Mouse (Mus musculus): Measurements from ENCODE around the gene Ctdspl. TPM values are rescaled to one million over a fixed set of nuclear protein-coding genes. Genes with fewer than 3 reads are reported as not detected.

Gene Ctdspl
- total RNA-seq, 2 experiments from 2014 or later: 11.2 to 11.3 TPM

DNA sequence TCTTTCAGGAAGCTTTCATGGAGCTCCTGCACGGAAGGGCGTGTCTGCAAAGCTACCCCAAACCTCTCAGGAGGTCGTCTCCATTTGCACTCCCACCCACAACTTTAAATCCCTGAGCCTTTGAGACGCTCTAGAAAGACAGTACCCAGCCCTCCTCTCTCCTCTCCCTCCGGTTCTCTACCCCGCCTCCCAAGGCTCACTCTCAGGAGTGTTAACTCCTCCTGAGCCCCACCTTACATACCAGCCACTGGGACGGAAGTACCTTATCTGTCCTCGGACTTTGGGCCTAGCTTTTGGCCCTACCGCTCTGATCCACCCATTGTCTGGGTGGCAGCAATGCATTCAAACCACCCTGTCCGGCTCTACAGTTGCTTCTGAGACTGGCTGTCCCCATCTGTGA lies 157.7 kb downstream of the Ctdspl start:
- DNase-seq: no peak
- intact Hi-C loops (cut with DNase I): no loop called here

DNA sequence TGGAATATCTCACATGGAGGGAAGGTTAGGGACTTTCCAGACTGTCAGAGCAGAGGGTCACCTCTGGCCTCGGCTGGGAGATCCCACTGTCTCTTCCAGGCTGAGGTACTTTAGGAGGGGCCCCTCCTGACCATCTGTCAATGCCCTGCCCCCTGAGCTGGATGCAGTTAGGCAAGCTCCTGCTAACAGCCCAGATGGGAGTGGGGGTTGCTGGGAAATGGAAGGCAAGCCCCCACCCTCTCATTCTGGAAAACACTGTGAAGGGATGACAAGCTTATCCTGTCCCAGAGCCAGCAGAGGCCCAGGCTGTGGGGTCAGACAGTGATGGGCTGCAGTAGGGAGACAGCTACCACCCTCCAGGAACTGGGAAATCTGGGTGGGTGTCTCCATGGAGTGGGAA lies 160.2 kb downstream of the Ctdspl start:
- no peak for DNase-seq
- intact Hi-C loops (cut with DNase I): no loop called here

DNA sequence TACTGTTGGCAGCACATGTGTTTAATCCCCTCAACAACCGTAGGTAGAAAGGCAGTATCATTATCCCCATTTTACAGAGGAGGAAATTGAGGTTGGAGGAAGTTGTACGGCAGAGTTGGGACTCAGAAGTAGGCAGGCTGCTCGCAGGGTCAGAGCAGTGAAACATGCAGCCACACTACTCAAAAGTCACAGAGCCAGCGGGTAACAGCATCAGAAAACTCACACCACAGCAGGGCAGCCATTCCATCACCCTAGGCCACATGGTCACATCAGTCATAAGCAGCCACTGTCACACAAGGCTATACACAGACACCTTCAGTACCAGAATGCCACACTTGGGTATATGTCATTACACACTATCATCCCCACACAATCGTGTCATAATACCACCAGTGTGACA lies 161.1 kb downstream of the Ctdspl start:
- intact Hi-C loops (cut with DNase I): no loop called here

DNA sequence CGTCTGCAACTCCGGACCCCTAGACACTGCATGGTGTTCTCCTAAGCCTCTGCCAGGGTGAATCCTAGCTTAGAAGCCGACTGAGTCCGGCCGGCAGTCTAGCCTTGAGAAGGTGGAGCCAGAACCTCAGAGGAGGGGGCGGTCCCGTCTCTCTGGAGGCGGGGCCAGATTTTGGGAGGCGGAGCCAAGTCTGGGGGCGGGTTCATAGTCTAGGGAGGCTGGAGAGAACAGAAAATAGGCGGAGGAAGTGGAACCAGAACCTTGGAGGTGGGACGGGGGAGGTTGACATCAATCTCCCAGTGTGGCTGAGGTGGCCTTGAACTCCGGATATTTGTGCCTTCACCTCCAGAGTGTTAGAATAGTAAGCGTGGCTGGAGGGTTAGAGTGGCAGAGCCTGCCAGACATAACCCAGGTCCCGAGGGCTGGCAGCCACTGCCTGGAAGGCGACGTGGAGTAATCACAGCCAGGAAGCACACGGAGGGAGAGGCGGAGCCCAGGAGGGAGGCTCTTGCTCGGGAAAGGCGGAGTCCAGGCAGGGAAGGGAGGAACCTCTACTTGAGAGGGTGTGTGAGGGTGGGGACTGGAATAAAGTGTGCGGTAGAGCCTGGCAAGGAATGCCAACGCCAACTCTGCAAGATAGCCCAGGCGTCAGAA lies 162.0 kb downstream of the Ctdspl start:
- DNase-seq: peak; percentile 87 to 90
- intact Hi-C loops (cut with DNase I): no loop called here

More for the DNA sequence above, 161.1 kb downstream of the Ctdspl start:
- no peak for DNase-seq

DNA sequence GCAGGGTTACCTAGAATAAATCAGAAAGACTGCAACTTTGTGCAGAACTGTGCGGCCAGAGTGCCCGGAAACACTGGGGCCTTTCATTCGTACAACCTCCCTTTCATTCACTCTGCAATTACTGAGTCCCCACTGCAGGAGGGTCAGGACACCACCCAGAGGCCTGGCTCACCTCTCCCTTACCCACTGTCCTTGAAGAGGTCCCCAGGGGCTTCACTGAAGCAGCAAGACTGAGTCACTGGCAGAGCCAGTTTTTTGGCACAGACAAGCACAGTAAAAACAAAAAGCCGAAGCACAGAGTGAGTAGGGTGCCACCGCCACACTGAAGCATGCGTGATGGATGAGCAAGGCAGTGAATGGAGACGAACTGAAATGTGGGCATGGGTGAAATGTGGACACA lies 163.2 kb downstream of the Ctdspl start:
- intact Hi-C loops (cut with DNase I): no loop called here
- DNase-seq: no peak

DNA sequence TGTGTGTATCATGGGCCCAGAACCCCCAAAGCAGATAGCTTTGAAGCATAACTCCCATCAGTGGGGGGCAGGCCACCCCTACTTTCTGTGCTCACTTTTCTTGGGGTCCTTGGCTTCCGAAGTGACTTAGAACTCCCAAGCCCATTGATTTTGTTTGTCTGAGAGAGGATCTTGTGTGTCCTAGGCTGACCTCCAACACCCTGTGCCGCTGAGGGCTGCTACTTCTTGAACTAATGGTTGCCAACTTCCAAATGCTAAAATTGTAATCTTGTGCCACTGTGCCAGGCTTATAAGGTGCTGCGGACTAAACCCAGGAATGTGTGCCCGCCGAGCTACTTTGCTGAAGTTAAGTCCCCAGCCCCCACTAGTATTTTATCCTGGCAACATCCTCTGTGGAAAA lies 164.2 kb downstream of the Ctdspl start:
- no peak for DNase-seq
- intact Hi-C loops (cut with DNase I): loop anchor here (10.0 kb wide), 2 partner anchors 474 to 1046 kb away; partner anchors contain the start of gene Azi2

DNA sequence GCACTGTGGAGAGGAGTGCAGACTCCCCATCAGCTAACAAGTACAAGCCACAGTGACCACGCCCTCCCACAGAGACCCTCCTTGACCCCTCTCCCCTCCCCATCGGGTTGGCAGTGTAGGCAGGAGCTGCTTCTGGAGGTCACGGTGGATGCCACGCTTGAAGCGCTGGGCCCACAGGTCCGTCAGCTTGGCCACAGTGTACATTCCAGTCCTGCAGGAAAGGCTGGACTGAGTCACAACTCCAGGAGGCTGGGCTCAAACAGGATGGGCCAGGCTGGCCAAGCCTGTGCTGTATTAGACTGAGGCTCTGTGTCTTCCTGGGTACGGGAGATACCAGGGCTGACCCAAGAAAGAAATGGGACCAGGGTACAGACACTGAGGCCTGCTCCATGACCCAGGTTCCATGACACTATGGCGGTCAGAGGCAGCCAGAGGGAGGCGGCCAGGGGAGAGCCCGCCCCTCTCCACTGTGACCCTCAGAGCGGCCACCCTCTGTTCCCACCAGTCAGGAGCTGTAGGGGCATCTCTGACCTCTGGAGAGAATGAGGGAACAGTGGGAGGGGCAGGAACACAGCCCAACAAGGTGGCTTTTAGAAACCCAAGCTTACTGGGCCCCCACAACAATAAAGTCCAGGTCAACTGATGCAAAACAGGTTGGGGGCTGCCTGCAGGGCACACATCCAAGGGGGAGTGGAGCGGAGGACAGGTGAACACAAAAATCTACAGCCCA lies 165.5 kb downstream of the Ctdspl start:
- intact Hi-C loops (cut with DNase I): loop anchor here (10.0 kb wide), 2 partner anchors 473 to 1047 kb away; partner anchors contain the start of gene Azi2
- DNase-seq: no peak

DNA sequence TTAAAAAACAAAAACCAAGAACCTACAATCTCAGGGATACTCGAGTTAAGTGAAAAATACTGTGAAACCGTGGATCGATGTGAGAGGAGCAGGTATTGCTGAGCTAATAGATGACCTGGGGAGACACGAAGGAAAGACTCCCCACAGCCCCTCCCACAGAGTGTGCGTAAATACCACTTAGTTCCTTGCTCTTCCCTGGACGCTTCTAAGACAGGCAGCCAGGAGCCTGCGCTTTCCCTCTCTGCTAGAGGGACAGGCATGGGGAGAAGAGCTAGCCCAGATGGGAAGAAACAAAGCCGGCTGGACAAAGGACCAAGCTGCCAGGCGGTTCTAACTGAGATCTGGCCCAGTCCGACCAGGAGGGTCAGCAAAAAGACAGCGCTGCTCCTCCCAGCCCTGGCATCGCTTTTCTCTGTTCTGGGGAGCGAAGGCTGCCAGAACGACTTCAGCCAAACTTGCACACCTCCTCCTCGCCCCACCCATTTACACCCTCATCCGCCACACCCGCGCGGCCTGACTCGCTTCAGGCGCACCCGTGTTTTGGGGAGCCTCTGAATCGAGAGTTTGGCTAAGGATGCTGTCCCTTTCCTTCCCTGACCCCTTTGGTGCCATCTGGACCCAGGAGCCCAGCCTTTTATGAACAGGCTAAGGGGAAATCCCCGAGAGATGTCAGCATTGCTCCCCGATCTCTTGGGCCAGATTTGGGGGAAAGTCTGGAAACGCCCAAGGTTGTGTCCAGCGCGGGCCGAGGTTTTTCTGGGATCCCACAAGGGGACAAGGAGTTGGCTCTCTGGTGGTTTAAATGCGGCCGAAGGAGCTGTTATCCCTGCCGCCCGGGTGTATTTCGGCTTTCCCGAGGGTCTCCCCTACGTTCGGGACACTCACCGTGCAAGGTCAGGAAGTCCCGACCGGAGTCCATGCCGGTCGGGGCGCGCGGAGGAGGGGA lies 166.5 kb downstream of the Ctdspl start:
- DNase-seq: peak; percentile 62 to 69
- intact Hi-C loops (cut with DNase I): loop anchor here (10.0 kb wide), 2 partner anchors 472 to 1048 kb away; partner anchors contain the start of gene Azi2

Small RNA genes within 50 kb of the gene (microRNA-seq; reads per million reads assigned to microRNA genes)
- gene Mir26a-1 (ENCODE audit: borderline number of aligned reads in 2 of 2): 3.6 to 4.0 reads per million in 2 experiments

Other genes with a start within 250 kb of the Ctdspl start
- gene Vill, start 126.3 kb downstream of the Ctdspl start, total RNA-seq (2021): under 1 TPM; 0.41 to 0.69 TPM
- gene Plcd1, start 167.0 kb downstream of the Ctdspl start, total RNA-seq (2021): 10 to 100 TPM; 18.2 to 20.3 TPM
- under 1 TPM; 0.14 to 0.31 TPM for gene Dlec1, start 176.0 kb downstream of the Ctdspl start, total RNA-seq (2021)
- gene Acaa1b, start 230.6 kb downstream of the Ctdspl start, total RNA-seq (2021): 1 to 10 TPM; 1.4 to 3.4 TPM
- gene Gm47289, start 232.7 kb downstream of the Ctdspl start, total RNA-seq (2021): not detected

All from heart, postnatal 36 days (tissue).